Mouse (Mus musculus): Measurements from ENCODE around the gene Drc7. TPM values are rescaled to one million over a fixed set of nuclear protein-coding genes. Genes with fewer than 3 reads are reported as not detected.
A peak's percentile ranks its signal among the peaks of the same experiment; 100 is the strongest.

Drc7 gene
- total and polyA plus RNA-seq, 3 experiments, result 0.41 TPM; not detected in 2

GRCm38 (mm10) chr8:95101972-95102371, 47.1 kb downstream of the Drc7 start:
- intact Hi-C loops (cut with DNase I), result no loop called here
- no peaks in the 10 kb centered on the region for H3K79me2 ChIP-seq (replicated peaks; ENCODE audit: control insufficient read depth, insufficient read depth, low read length)
- DNase-seq, result no peak
- no peaks in the 10 kb centered on the region for H3K4me1 ChIP-seq (ENCODE audit: control insufficient read depth, insufficient read depth, low read length)
- H3K27ac ChIP-seq, result no peak overlapping the region
- TF ChIP-seq CTCF (IDR thresholded peaks at IDR 0.05) (0 out of 2 replicates have a peak, but pooled peaks have one; percentile 11), POLR2A (IDR thresholded peaks at IDR 0.05; ENCODE audit: insufficient read depth, low read depth, low read length) (no peak)
- no peak overlapping the region for H3K4me3 ChIP-seq
- H3K9ac ChIP-seq (ENCODE audit: low read depth, low read length), result no peak overlapping the region
- no peaks in the 10 kb centered on the region for H3K27me3 ChIP-seq (ENCODE audit: control insufficient read depth, insufficient read depth, low read length)
- WGBS, result 77% methylated on average over 4 of the region's 4 CpGs
- H3K36me3 ChIP-seq (ENCODE audit: control insufficient read depth, insufficient read depth, low read length), result no peaks in the 10 kb centered on the region

- intact Hi-C loops (cut with DNase I), result no loop called here
- H3K36me3 ChIP-seq (ENCODE audit: control insufficient read depth, insufficient read depth, low read length), result no peaks in the 10 kb centered on the region
- WGBS, result 89% methylated on average over 13 of the region's 13 CpGs
Measured at GRCm38 (mm10) chr8:95107306-95107705, 52.4 kb downstream of the Drc7 start.

DNA sequence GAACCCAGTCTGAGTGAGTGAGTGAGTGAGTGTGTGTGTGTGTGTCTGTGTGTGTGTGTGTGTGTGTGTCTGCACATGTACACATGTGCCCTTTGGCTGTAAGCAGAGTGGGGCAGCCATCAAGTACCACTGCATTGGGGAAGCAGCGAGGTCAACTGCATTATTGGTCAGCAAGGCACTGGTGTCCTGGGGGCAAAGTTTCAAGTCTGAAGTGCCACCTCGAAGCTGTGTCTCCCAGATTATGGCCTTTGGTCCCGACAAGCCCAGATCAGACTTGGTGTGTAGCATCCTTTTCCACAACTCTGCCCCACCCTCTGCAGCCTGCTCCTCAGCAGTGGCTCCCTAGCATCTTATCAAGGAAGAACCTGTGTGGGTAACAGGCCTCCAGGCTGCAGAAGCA, 57.7 kb downstream of the Drc7 start:
- 92% methylated on average over 3 of the region's 3 CpGs for WGBS
- H3K36me3 ChIP-seq (ENCODE audit: control insufficient read depth, insufficient read depth, low read length), result no peaks in the 10 kb centered on the region

More at GRCm38 (mm10) chr8:95107306-95107705, 52.4 kb downstream of the Drc7 start:
- Histone ChIP-seq H3K4me1 (ENCODE audit: control insufficient read depth, insufficient read depth, low read length) (no peaks in the 10 kb centered on the region), H3K4me3 (no peak overlapping the region), H3K79me2 (replicated peaks; ENCODE audit: control insufficient read depth, insufficient read depth, low read length) (no peaks in the 10 kb centered on the region), H3K27ac (no peak overlapping the region), H3K27me3 (ENCODE audit: control insufficient read depth, insufficient read depth, low read length) (no peaks in the 10 kb centered on the region), H3K9ac (ENCODE audit: low read depth, low read length) (no peak overlapping the region)
- no peak for DNase-seq
- TF ChIP-seq POLR2A (IDR thresholded peaks at IDR 0.05; ENCODE audit: insufficient read depth, low read depth, low read length), result no peak

DNA sequence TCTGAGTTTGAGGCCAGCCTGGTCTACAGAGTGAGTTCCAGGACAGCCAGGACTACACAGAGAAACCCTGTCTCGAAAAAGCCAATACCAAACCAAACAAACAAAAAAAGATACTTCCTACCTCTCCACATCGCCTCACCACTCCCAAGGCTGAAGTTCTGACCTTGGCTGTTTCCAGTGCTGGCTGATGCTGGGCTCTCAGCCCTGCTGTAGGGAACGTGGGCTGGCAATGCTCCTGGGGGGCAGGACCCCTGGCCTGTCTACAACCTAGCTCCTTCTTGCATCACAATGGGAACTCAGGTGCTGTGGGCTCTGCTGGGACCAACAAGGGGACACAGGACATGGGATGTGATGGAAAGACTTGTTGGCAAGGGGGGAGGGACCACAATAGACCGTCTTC, 58.2 kb downstream of the Drc7 start:
- Histone ChIP-seq H3K4me3 (no peak overlapping the region), H3K36me3 (ENCODE audit: control insufficient read depth, insufficient read depth, low read length) (no peaks in the 10 kb centered on the region), H3K27me3 (ENCODE audit: control insufficient read depth, insufficient read depth, low read length) (no peaks in the 10 kb centered on the region), H3K79me2 (replicated peaks; ENCODE audit: control insufficient read depth, insufficient read depth, low read length) (no peaks in the 10 kb centered on the region), H3K4me1 (ENCODE audit: control insufficient read depth, insufficient read depth, low read length) (no peaks in the 10 kb centered on the region; the same call in 1 of the 2 replicates), H3K27ac (no peak overlapping the region), H3K9ac (ENCODE audit: low read depth, low read length) (no peak overlapping the region)
- WGBS, result 78% methylated on average over 4 of the region's 4 CpGs
- TF ChIP-seq EP300 (IDR thresholded peaks at IDR 0.05; ENCODE audit: insufficient read depth, low read depth, low read length) (no peak), POLR2A (IDR thresholded peaks at IDR 0.05; ENCODE audit: insufficient read depth, low read depth, low read length) (no peak), CTCF (IDR thresholded peaks at IDR 0.05) (no peak)
- no peak for DNase-seq
- intact Hi-C loops (cut with DNase I), result no loop called here

More for the DNA sequence above, 57.7 kb downstream of the Drc7 start:
- no peaks in the 10 kb centered on the region for H3K27me3 ChIP-seq (ENCODE audit: control insufficient read depth, insufficient read depth, low read length)
- intact Hi-C loops (cut with DNase I), result no loop called here
- no peak for TF ChIP-seq CTCF (IDR thresholded peaks at IDR 0.05)
- no peak for TF ChIP-seq POLR2A (IDR thresholded peaks at IDR 0.05; ENCODE audit: insufficient read depth, low read depth, low read length)
- TF ChIP-seq EP300 (IDR thresholded peaks at IDR 0.05; ENCODE audit: insufficient read depth, low read depth, low read length), result no peak
- no peaks in the 10 kb centered on the region; the same call in 1 of the 2 replicates for H3K4me1 ChIP-seq (ENCODE audit: control insufficient read depth, insufficient read depth, low read length)
- H3K9ac ChIP-seq (ENCODE audit: low read depth, low read length), result no peak overlapping the region
- DNase-seq, result no peak
- no peak overlapping the region for H3K27ac ChIP-seq
- no peak overlapping the region for H3K4me3 ChIP-seq
- H3K79me2 ChIP-seq (replicated peaks; ENCODE audit: control insufficient read depth, insufficient read depth, low read length), result no peaks in the 10 kb centered on the region

GRCm38 (mm10) chr8:95113750-95114149, 58.8 kb downstream of the Drc7 start:
- no peak for DNase-seq
- intact Hi-C loops (cut with DNase I), result no loop called here
- 74% methylated on average over 3 of the region's 3 CpGs for WGBS
- Histone ChIP-seq H3K4me3 (no peak overlapping the region), H3K79me2 (replicated peaks; ENCODE audit: control insufficient read depth, insufficient read depth, low read length) (no peaks in the 10 kb centered on the region), H3K4me1 (ENCODE audit: control insufficient read depth, insufficient read depth, low read length) (no peaks in the 10 kb centered on the region; the same call in 1 of the 2 replicates), H3K27me3 (ENCODE audit: control insufficient read depth, insufficient read depth, low read length) (no peaks in the 10 kb centered on the region), H3K36me3 (ENCODE audit: control insufficient read depth, insufficient read depth, low read length) (no peaks in the 10 kb centered on the region), H3K9ac (ENCODE audit: low read depth, low read length) (no peak overlapping the region), H3K27ac (no peak overlapping the region)
- TF ChIP-seq POLR2A (IDR thresholded peaks at IDR 0.05; ENCODE audit: insufficient read depth, low read depth, low read length) (no peak), CTCF (IDR thresholded peaks at IDR 0.05) (peak; percentile 67), EP300 (IDR thresholded peaks at IDR 0.05; ENCODE audit: insufficient read depth, low read depth, low read length) (0 out of 2 replicates have a peak, but pooled peaks have one; percentile 9)

DNA sequence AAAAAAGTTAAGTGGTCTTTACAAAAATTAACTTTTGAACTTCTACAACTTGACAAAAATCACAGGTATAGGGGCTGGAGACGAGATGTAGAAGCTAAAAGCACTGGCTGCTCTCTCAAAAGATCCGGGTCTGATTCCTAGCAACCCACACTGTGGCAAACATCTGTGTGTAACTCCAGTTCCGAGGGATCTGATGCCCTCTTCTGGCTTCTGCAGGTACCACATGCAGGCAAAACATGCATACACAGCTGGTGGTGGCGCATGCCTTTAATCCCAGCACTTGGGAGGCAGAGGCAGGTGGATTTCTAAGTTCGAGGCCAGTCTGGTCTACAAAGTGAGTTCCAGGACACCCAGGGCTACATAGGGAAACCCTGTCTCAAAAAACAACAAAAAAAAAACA, 68.6 kb downstream of the Drc7 start:
- Histone ChIP-seq H3K27ac (no peak overlapping the region), H3K4me3 (no peak overlapping the region), H3K79me2 (replicated peaks; ENCODE audit: control insufficient read depth, insufficient read depth, low read length) (peaks cover 4% of the 10 kb centered on the region; the same call in 1 of the 2 replicates), H3K4me1 (ENCODE audit: control insufficient read depth, insufficient read depth, low read length) (peaks cover 2% of the 10 kb centered on the region; the same call in 1 of the 2 replicates), H3K36me3 (ENCODE audit: control insufficient read depth, insufficient read depth, low read length) (peaks cover 4% of the 10 kb centered on the region), H3K27me3 (ENCODE audit: control insufficient read depth, insufficient read depth, low read length) (no peaks in the 10 kb centered on the region), H3K9ac (ENCODE audit: low read depth, low read length) (no peak overlapping the region)
- DNase-seq, result no peak
- intact Hi-C loops (cut with DNase I), result no loop called here
- TF ChIP-seq CTCF (IDR thresholded peaks at IDR 0.05), result peak; percentile 60
- no peak for TF ChIP-seq POLR2A (IDR thresholded peaks at IDR 0.05; ENCODE audit: insufficient read depth, low read depth, low read length)
- TF ChIP-seq EP300 (IDR thresholded peaks at IDR 0.05; ENCODE audit: insufficient read depth, low read depth, low read length), result no peak
- 91% methylated on average over 5 of the region's 5 CpGs for WGBS

Data from heart, adult 2 months (tissue).